Mouse (Mus musculus): ENCODE measurements around the gene 2310011J03Rik.
A peak's percentile ranks its signal among the peaks of the same experiment; 100 is the strongest.

The 2310011J03Rik gene

DNA sequence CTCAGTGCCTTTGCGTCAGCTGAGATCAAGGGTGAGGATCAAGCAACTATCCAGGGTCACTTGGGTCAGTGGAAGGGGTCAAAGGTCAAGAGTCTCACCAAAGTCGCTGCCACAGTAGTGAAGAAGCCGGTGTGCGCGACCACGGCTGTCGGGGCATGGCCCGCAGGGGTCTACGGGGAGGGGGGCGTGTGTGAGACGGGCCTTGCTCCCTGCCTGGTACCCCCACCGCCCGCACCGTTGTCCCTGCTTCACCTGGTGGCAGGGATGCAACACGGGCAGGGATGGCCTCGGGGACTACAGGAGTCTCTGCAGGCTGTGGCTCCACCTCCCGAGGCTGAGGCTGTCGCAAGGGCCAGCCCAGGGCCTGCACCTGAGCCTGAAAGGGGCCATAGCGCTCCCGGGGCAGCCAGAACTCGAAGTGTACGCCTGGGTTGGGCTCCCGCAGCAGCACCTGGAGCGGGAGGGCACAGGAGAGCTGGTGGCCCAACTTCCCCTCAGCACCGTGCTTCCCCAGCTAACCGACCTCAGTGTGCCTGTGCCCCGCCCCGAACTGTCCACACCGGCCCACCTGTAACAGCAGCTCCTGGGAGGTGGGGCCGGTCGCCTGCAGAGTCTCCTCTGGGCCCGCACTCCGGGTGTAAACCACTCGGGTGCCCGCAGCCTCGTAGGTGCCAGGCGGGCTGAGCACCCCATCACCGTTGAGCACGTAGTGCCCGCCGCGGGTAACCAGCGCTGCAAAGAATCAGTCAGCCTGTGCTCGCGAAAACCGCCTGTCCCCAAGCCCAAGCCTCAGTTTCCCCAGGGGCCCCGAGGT is 21.4 kb upstream of the 2310011J03Rik start:
- DNase-seq (ENCODE audit: low spot score) = no peak

- no peak for DNase-seq (ENCODE audit: low spot score)
Observed at GRCm38 (mm10) chr10:80341026-80341425, 20.7 kb upstream of the 2310011J03Rik start.

DNA sequence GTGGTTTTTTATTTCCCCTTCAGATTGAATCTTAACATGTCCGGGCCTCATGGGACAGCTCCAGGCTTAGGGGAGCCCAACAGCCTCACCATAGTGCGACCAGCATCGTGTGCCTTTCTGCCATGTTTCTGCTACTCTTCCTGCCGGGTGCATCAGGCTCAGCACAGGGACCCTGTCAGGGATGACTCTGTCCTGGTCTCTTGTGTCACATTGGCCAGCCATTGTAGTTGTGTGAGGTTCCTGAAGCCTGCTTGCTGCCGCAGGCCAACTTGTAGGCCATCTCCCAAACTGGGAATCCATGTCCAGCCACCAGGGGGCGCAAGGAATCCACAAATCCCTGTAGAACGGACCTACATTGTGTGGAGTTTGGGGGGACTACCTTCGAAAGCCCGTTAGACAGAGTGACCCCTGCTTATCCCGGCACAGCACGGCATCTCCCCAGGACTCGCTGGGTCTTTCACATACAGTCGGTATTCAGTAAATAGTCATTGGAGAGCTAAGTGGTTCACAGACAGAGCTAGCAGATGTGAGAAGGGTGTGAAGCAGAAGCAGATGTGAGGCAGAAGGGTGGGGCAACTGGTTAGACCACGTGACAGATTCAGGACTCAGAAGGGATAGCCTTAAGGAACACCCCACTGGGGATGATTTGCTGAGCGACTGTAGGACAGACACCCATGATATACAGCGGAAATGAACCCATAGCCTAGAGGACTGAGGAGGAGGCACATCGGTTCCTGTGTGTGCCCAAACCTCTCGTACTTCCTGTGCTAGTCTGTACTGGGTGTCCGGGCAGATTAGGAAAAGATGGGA is 19.8 kb upstream of the 2310011J03Rik start:
- peak; percentile 90 for DNase-seq (ENCODE audit: low spot score)

DNA sequence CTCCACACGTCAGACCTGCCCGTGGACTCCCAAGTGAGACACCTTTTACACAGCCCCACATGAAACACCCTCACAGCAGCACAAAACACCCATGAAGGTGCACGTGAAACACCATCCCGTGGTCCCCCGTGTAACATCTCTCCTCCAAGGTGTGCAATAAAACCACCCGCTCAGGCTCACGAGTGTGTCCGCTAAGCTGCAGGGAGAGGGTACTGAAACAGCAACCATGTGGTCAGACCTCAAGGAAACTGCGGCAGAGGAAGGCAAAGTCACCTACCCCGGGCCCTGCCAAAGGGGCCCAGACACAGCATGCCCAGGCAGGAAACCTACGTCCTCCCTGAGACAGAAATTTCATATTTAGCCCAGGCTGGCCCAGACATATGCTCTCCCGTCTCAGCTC is 15.9 kb upstream of the 2310011J03Rik start:
- DNase-seq (ENCODE audit: low spot score) = no peak

GRCm38 (mm10) chr10:80332525-80332989 is 12.2 kb upstream of the 2310011J03Rik start:
- no peak for DNase-seq (ENCODE audit: low spot score)

- no peak for DNase-seq (ENCODE audit: low spot score)
Observed at GRCm38 (mm10) chr10:80331636-80332524, 11.5 kb upstream of the 2310011J03Rik start.

- no peak for DNase-seq (ENCODE audit: low spot score)
Observed at GRCm38 (mm10) chr10:80330888-80331287, 10.6 kb upstream of the 2310011J03Rik start.

- no peak for DNase-seq (ENCODE audit: low spot score)
Observed at GRCm38 (mm10) chr10:80330084-80330483, 9.7 kb upstream of the 2310011J03Rik start.

DNA sequence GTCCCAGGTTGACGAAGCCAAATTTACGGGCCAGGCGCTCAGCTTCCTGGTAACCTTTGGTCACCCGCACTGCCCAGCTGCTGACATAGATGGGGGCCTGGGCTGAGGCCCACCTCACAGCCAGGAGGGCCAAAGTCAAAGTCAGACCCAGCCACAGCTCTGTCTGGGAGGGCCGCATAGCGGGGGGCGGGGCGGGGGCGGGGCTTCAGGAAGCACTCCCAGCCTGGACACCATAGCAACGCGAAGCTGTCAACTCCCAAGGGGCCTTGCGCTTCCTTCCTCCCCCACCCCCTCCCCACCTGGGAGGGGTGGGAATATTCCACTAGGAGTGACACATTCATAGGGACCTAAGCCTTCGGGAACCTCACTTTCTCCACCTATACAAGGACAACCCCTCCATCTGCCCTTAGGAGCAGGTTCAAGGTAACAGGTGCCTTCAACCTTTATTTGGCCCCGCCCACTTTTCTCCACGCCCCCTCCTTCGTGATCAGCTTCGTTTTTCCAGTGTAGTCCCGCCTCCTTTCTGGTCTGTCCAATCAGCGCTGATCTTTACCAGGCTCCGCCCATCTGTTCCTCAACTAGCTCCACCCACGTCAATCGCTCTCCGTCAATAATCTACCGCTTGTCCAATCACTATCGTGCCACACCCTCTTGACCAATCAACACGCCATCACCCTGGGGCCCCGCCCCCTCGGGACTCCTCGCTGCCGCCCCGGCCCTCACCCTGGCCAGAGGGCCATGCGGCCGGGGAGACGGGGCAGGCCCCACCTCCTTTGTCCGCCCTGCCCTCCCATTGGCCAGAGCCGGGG is 9.1 kb upstream of the 2310011J03Rik start, which contains the start of the genes Pcsk4 and Reep6:
Gene Pcsk4, minus strand, starts transcription at position 226 of the 809 bp plus-strand sequence.
Gene Reep6, plus strand, starts transcription at position 681 of the 809 bp plus-strand sequence.
- DNase-seq (ENCODE audit: low spot score) = peak; percentile 99

DNA sequence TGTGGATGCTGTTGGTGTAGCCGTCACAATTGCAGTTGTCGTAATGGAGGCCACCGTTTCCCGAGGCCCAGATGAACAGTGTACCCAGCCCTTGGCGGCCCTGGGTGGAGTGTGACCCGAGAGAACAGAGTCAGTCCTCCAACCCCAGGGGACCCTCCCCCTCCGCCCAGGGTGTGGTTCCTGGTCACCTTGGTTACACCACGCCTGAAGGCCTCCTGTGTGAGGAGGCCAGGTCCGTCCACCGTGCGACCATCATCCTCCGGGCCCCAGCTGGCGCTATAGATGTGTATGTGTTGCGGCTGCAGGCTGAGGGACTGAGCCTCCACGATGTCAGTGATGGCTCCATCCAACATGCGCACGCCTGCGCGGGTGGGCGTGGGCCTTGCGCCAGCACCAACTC is 4.7 kb upstream of the 2310011J03Rik start:
- no peak for DNase-seq (ENCODE audit: low spot score)

DNA sequence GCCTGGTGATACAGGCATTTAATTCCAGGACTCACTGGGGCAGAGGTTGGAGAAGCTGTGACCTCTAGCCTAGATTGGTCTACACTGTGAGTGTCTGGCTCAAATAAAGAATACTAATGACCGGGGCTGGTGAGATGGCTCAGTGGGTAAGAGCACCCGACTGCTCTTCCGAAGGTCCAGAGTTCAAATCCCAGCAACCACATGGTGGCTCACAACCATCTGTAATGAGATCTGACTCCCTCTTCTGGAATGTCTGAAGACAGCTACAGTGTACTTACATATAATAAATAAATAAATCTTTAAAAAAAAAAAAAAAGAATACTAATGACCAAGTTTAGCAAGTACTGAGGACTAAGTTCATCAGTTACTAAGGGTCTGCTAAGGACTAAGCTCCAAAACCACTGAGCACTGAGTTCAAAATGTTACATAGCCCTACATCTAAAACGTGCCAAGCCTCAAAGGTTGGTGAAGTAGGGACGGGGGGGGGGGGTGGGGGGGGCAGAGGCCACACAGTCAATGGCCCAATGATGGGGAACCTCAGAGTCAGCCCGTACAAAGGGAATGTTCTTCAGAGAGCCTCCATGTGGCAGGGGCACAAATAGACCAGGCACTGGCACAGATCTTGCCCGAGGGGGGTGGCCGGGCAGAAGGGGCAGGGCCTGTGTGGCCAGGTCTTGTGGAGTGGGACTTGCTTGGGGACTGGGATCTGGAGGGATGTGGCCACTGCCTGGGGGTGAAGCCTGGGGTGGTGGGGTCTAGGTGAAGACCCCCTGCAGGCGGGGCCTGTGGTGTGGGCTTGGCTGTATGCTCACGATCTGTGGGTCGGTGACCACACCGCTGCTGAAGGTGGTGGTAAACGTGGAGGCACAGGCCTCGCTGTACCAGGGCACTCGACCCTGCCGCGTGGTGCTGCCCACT is 4.0 kb upstream of the 2310011J03Rik start:
- no peak for DNase-seq (ENCODE audit: low spot score)

DNA sequence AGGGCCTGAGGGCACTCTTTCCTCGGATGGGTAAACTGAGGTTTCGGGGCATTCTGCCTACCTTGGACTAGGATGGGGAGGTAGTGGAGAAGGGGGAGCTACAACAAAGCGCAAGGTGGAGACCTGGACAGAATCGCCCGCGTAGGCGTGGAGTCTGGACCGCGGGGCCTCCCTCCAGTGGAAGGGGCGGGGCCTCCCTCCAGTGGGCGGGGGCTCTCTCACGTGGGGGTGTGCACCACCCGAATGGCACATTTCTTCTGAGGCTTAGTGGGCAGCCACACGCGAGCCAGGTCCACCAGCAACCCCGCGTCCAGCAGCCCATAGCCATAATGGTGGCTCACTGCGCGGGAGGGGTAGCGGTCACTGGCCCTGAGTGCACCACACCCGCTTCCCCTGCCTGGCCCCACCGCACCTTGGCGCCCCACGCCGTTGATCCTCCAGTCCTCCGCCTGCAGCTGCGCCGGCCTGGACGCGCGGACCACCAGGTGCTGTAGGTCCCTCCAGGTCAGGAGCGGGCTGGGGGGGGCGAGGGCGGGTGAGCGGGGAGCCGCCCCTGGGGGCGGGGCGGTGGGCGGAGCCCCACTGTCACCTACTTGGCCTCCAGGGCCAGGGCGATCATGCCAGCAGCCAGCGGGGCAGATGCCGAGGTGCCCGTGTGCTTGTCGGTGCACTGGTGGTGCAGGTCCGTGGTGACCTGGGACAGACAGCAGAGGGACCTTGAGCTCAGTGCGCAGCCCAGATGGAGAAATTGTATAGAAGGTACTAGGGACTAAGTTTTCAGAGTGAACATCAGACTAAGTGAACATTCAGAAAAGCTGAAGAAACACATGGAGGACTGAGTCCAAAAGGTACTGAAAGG is 3.2 kb upstream of the 2310011J03Rik start:
- peak; percentile 66 for DNase-seq (ENCODE audit: low spot score)

DNA sequence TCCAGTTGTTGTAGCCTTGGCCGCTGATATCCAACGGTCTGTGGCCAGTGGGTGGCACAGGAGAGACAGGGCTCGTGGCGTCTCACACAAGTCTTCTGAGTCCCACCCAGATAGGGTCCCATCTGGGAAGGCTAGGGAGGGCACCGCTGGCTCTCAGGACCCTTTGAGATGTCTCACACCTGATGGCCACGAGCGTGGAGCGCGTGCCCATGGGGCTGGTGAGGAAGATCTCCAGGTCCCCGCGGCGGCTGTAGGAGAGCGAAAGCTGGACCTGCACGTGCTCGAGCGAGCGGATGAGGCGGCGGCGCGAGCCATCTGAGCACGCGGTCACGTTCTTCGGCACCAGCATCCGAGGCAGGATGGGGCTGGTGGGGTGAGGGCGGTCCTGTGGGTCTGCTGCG is 2.5 kb upstream of the 2310011J03Rik start:
- no peak for DNase-seq (ENCODE audit: low spot score)

- DNase-seq (ENCODE audit: low spot score) = no peak
Observed at GRCm38 (mm10) chr10:80321670-80322581, 1.6 kb upstream of the 2310011J03Rik start.

DNA sequence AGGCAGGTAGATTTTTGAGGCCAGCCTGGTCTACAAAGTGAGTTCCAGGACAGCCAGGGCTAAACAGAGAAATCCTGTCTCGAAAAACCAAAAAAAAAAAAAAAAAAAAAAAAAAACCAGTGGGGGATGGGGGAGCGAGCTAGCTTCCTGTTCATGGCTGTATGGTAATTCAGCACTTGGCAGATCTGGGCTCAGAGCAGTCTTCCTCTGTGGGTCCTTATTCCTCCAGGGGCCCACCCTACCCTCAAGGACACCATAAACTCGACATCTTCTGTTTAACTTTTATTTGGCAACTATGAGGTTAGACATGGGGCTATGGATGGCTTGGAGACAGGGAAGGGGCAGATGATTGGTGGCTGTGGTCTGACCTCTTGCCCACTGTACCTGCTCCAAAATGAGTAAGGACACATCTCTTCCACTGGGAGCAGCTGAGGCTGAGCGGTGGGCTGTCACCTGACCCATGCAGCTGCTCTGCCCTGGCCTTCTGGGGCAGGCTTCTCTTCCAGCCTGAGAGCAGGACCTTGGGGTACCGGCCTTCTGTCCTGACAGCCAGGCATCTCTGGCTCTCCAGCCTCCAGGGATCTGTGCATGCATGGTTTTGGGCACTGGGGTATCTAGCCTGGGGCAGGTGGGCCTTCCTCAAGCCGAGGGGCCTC is 805 bp upstream of the 2310011J03Rik start:
- DNase-seq (ENCODE audit: low spot score) = no peak

DNA sequence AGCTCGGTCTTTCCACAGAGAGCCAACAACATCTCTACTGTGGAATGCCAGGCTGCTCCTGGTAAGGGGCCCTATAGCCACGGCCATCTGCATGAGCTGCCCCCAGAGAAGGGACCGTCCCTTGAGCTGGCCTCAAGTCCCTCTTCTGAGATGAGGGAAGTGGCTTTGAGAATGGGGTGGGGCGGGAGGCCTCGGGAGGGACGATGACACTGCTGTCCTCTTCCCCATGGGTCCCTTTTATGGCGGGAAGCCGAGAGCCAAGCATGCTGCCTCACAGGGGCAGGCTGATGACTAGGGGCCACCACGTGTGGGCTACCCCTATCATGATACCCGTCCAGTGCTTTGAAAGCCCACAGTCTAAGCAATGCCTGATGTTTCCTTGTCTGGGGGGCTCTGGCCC is 3.3 kb downstream of the 2310011J03Rik start:
- DNase-seq (ENCODE audit: low spot score) = no peak

DNA sequence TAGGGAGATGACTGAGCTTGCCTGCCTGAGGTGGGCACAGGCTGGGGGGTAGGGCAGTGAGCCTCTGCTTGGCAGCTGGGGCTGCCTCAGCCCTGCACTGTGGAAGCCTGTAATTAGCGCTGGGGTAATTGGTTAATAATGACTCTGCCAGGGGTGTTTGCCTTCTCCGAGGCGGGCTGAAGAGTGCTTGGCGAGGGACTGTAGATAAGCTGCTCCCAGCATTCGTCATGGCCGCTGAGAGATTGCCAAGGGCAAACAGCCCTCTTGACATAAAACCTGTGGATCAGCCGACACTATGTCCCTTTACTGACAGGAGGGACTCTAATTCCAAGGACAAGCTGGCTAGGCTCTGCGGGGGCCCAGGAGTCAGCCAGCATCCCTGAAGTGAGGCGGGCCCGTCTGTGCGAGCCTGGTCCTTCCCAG is 4.0 kb downstream of the 2310011J03Rik start:
- no peak for DNase-seq (ENCODE audit: low spot score)

All from embryo, embryonic 10.5 days (tissue).